Mouse (Mus musculus): ENCODE measurements at regions not wholly inside any gene's neighbourhood (a gene's known extent, or its start where the extent isn't known, plus 50 kb on each side); places are given as distances from the start of the nearest gene placed in this dataset.

- Histone ChIP-seq H3K4me1 (ENCODE audit: control insufficient read depth, insufficient read depth, low read length) (no peaks in the 10 kb centered on the region), H3K4me3 (ENCODE audit: control insufficient read depth, low read depth, low read length) (no peak overlapping the region), H3K36me3 (ENCODE audit: control insufficient read depth, insufficient read depth, low read length) (no peaks in the 10 kb centered on the region), H3K27me3 (ENCODE audit: control insufficient read depth, insufficient read depth, low read length) (no peaks in the 10 kb centered on the region), H3K27ac (ENCODE audit: control insufficient read depth, insufficient read depth, low read depth, low read length) (no peak overlapping the region)
- TF ChIP-seq CTCF (IDR thresholded peaks at IDR 0.05; ENCODE audit: control insufficient read depth, insufficient read depth, insufficient replicate concordance, low read depth, low read length) (no peak), POLR2A (IDR thresholded peaks at IDR 0.05; ENCODE audit: control insufficient read depth, low read depth, low read length) (no peak)
Measured at GRCm38 (mm10) chr10:53444789-53445188, 65.0 kb upstream of the Cep85l start.

DNA sequence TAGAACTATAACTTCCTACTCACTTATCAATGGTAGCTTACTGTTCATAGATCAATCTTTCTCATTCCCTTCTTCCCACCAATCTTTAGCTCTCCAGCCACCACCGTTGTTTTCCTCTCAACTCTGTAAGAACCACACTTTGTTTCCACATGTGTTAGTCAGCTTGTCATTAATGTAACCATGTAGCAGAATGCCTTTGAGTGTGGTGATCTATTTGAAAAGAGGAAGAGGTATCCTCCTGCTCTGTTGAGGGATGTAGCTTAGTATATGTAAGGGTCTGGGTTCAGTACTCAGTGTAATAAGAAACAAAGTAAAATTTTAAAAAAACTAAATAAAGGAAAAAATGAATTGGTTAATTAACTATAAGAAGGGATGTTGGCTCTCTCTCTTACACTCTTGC lies 63.7 kb upstream of the Cep85l start:
- TF ChIP-seq POLR2A (IDR thresholded peaks at IDR 0.05; ENCODE audit: control insufficient read depth, low read depth, low read length) (no peak), CTCF (IDR thresholded peaks at IDR 0.05; ENCODE audit: control insufficient read depth, insufficient read depth, insufficient replicate concordance, low read depth, low read length) (no peak)
- Histone ChIP-seq H3K27me3 (ENCODE audit: control insufficient read depth, insufficient read depth, low read length) (no peaks in the 10 kb centered on the region), H3K4me1 (ENCODE audit: control insufficient read depth, insufficient read depth, low read length) (no peaks in the 10 kb centered on the region), H3K36me3 (ENCODE audit: control insufficient read depth, insufficient read depth, low read length) (no peaks in the 10 kb centered on the region), H3K4me3 (ENCODE audit: control insufficient read depth, low read depth, low read length) (no peak overlapping the region), H3K27ac (ENCODE audit: control insufficient read depth, insufficient read depth, low read depth, low read length) (no peak overlapping the region)

- Histone ChIP-seq H3K4me1 (ENCODE audit: control insufficient read depth, insufficient read depth, low read length) (no peaks in the 10 kb centered on the region), H3K36me3 (ENCODE audit: control insufficient read depth, insufficient read depth, low read length) (no peaks in the 10 kb centered on the region), H3K27ac (ENCODE audit: control insufficient read depth, insufficient read depth, low read depth, low read length) (no peak overlapping the region), H3K4me3 (ENCODE audit: control insufficient read depth, low read depth, low read length) (no peak overlapping the region), H3K27me3 (ENCODE audit: control insufficient read depth, insufficient read depth, low read length) (no peaks in the 10 kb centered on the region)
- TF ChIP-seq CTCF (IDR thresholded peaks at IDR 0.05; ENCODE audit: control insufficient read depth, insufficient read depth, insufficient replicate concordance, low read depth, low read length) (no peak), POLR2A (IDR thresholded peaks at IDR 0.05; ENCODE audit: control insufficient read depth, low read depth, low read length) (no peak)
Measured at GRCm38 (mm10) chr10:53442912-53443311, 63.2 kb upstream of the Cep85l start.

DNA sequence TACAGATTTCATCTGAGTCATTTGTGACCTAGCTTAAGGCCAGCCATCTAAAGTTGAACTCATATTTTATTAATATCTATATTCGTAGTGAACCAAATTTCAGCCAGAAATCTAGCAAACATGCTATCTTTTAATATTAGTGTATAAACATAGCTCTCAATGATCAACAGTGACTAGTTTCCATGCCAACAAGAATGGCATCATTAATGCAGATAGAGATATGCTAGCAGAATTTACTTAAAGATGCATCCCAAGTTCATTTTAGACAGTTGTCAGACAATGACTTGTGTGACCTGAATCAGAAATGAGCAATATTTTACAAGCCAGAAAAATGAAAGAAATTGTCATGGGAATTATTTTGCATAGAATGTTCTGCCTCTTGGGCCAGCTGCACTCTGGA lies 60.5 kb upstream of the Cep85l start:
- no peaks in the 10 kb centered on the region for H3K27me3 ChIP-seq (ENCODE audit: control insufficient read depth, insufficient read depth, low read length)
- no peak overlapping the region for H3K4me3 ChIP-seq (ENCODE audit: control insufficient read depth, low read depth, low read length)
- H3K27ac ChIP-seq (ENCODE audit: control insufficient read depth, insufficient read depth, low read depth, low read length) = no peak overlapping the region
- peaks cover 3% of the 10 kb centered on the region for H3K4me1 ChIP-seq (ENCODE audit: control insufficient read depth, insufficient read depth, low read length)
- H3K36me3 ChIP-seq (ENCODE audit: control insufficient read depth, insufficient read depth, low read length) = no peaks in the 10 kb centered on the region
- no peak for TF ChIP-seq CTCF (IDR thresholded peaks at IDR 0.05; ENCODE audit: control insufficient read depth, insufficient read depth, insufficient replicate concordance, low read depth, low read length)
- no peak for TF ChIP-seq POLR2A (IDR thresholded peaks at IDR 0.05; ENCODE audit: control insufficient read depth, low read depth, low read length)

- Histone ChIP-seq H3K36me3 (ENCODE audit: control insufficient read depth, insufficient read depth, low read length) (no peaks in the 10 kb centered on the region), H3K4me3 (ENCODE audit: control insufficient read depth, low read depth, low read length) (no peak overlapping the region), H3K4me1 (ENCODE audit: control insufficient read depth, insufficient read depth, low read length) (peaks cover 8% of the 10 kb centered on the region), H3K27me3 (ENCODE audit: control insufficient read depth, insufficient read depth, low read length) (no peaks in the 10 kb centered on the region), H3K27ac (ENCODE audit: control insufficient read depth, insufficient read depth, low read depth, low read length) (no peak overlapping the region)
- TF ChIP-seq CTCF (IDR thresholded peaks at IDR 0.05; ENCODE audit: control insufficient read depth, insufficient read depth, insufficient replicate concordance, low read depth, low read length) (no peak), POLR2A (IDR thresholded peaks at IDR 0.05; ENCODE audit: control insufficient read depth, low read depth, low read length) (no peak)
Measured at GRCm38 (mm10) chr10:53438388-53438787, 58.6 kb upstream of the Cep85l start.

GRCm38 (mm10) chr10:53437724-53438123 lies 58.0 kb upstream of the Cep85l start:
- H3K4me1 ChIP-seq (ENCODE audit: control insufficient read depth, insufficient read depth, low read length) = peaks cover 8% of the 10 kb centered on the region
- H3K27ac ChIP-seq (ENCODE audit: control insufficient read depth, insufficient read depth, low read depth, low read length) = no peak overlapping the region
- H3K4me3 ChIP-seq (ENCODE audit: control insufficient read depth, low read depth, low read length) = no peak overlapping the region
- no peaks in the 10 kb centered on the region for H3K36me3 ChIP-seq (ENCODE audit: control insufficient read depth, insufficient read depth, low read length)
- no peaks in the 10 kb centered on the region for H3K27me3 ChIP-seq (ENCODE audit: control insufficient read depth, insufficient read depth, low read length)
- TF ChIP-seq CTCF (IDR thresholded peaks at IDR 0.05; ENCODE audit: control insufficient read depth, insufficient read depth, insufficient replicate concordance, low read depth, low read length) (no peak), POLR2A (IDR thresholded peaks at IDR 0.05; ENCODE audit: control insufficient read depth, low read depth, low read length) (no peak)

DNA sequence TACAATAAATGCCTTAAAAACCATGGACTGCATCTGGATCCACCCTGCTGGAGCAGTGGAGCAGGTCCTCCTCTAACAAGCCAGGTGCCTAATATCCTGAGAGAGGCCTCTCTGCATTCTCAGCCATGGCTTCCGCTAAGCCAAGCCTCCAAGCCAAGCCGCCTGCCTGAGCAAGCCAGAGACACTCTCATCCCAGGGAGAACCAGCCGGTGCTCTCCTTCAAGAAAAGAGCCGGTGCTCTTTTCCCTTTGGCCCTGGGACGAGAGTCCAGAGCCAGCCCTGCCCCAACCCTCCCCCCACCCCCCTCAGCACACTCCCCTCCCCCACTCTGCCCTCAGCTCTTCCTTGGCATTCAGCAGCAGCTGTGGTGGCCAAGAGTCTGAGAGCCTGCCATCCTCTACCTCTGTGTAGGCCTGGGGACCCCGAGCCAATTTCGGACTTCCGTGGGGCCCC lies 56.3 kb upstream of the Cep85l start:
- Histone ChIP-seq H3K4me3 (ENCODE audit: control insufficient read depth, low read depth, low read length) (no peak overlapping the region), H3K27ac (ENCODE audit: control insufficient read depth, insufficient read depth, low read depth, low read length) (no peak overlapping the region), H3K4me1 (ENCODE audit: control insufficient read depth, insufficient read depth, low read length) (peaks cover 8% of the 10 kb centered on the region), H3K27me3 (ENCODE audit: control insufficient read depth, insufficient read depth, low read length) (no peaks in the 10 kb centered on the region), H3K36me3 (ENCODE audit: control insufficient read depth, insufficient read depth, low read length) (no peaks in the 10 kb centered on the region)
- no peak for TF ChIP-seq CTCF (IDR thresholded peaks at IDR 0.05; ENCODE audit: control insufficient read depth, insufficient read depth, insufficient replicate concordance, low read depth, low read length)
- TF ChIP-seq POLR2A (IDR thresholded peaks at IDR 0.05; ENCODE audit: control insufficient read depth, low read depth, low read length) = no peak
